Mouse (Mus musculus) midbrain, embryonic 12.5 days (tissue): ENCODE data around the gene Ccn2. TPM values are rescaled to one million over a fixed set of nuclear protein-coding genes. Genes with fewer than 3 reads are reported as not detected.

ENCODE experiments used
- polyA plus RNA-seq: library from polyadenylated mRNA; unstranded; fragments of >200 nt; fragmentation: Nextera tagmentation; extraction: Ambion mirVana; gene quantifications from 2 replicates; pipeline ENCODE4 v1.2.1, GENCODE M21; 2016

The Ccn2 gene
- polyA plus RNA-seq, 1 experiment from 2014 or later = 6.2 TPM

Other genes starting within 250 kb of the Ccn2 start
- 2.0 and 2.2 TPM in 2 replicates for gene Enpp1, start 116.7 kb downstream of the Ccn2 start, polyA plus RNA-seq
- 5.2 and 9.4 TPM in 2 replicates for gene Enpp3, start 247.4 kb downstream of the Ccn2 start, polyA plus RNA-seq